Mouse (Mus musculus) thymus, postnatal 0 days (tissue): Measurements from ENCODE around the gene Clic4. TPM values are rescaled to one million over a fixed set of nuclear protein-coding genes. Genes with fewer than 3 reads are reported as not detected.
"Not testable (repeated sequence)": the region's sequence is repeated elsewhere in the genome, so short reads cannot be mapped to it uniquely, and the experiment has no call there.

ENCODE experiments used
- DNase-seq: peaks from one replicate; pipeline ENCODE4 v3.0.0-alpha.2; 2015; ENCODE audit warnings: low spot score
- polyA plus RNA-seq: library from polyadenylated mRNA; unstranded; fragments of >200 nt; fragmentation: Nextera tagmentation; extraction: Ambion mirVana; gene quantifications from 2 replicates; pipeline ENCODE4 v1.2.1, GENCODE M21; 2015

The Clic4 gene
- polyA plus RNA-seq, 1 experiment from 2014 or later: 72.5 TPM

DNA sequence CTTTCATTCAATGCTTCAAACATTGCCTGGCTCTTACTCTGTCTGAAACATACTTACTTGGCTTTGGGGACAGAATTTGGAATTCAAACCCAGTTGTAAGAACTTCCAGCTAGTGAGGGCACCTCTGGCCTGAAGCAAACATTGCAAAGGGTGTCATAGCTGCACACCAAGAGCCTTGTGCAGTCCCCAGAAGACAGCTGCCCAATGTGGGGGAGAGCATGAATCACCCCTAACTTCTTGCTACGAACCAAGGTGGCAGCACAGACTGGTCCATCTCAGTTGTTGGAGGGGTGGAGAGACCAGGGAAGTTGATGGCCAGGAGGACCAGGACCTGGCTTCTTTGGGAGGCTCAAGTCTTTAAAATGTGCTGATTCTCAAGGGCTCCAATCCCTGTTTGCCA is 81.4 kb downstream of the Clic4 start:
- DNase-seq: no peak

DNA sequence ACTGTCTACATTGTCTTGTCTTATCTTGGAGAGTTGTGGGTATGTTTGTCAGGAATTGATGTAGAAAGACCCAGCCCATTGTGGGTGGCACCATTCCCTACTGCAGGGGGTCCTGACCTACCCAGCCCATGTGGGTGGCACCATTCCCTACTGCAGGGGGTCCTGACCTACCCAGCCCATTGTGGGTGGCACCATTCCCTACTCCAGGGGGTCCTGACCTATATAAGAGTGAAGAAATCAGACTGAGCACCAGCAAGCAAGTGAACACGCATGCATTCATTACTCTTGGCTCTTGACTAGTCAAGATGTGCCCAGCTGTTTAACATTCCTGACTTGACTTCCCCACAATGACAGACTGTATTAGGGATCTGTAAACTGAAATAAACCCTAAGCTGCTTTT is 82.2 kb downstream of the Clic4 start:
- no peak for DNase-seq

DNA sequence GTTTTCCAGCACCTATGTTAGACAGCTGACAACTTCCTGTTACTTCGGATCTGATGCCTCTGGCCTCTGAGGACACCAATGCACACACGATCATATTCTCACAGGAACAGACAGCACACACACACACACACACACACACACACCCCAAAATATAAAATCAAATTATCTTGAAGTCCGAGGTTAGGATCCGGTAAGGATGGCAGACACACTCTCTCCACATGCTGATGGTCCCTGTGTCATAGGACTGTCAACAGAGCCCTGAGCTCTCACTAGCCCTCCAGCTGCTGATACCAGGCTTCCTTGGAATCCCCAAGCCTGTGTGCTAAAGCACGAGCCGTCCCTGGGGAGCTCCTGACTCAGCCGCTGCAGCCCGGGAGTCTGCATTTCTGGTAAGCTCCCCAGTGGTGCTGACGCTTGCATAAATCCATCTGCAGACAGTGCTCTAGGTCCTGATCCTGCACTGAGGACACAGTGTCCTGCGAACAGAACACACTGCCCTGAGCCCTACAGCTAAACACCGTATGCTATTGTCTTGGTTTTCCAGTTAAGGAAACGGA is 83.1 kb downstream of the Clic4 start:
- no peak for DNase-seq

DNA sequence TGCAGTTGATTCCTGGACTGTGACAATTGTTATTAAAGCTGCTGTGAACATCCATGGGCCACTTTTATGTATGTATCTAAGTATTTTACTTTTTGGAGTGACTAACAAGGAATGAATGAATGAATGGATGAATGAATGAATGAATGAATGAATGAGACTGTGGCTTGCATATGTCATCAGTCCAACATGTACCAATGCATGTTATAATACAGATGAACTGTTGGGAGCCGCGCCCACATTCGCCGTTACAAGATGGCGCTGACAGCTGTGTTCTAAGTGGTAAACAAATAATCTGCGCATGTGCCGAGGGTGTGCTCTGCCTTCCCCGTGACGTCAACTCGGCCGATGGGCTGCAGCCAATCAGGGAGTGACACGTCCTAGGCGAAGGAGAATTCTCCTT is 88.3 kb downstream of the Clic4 start:
- not testable (repeated sequence) for DNase-seq

GRCm38 (mm10) chr4:135181819-135182218 is 90.8 kb downstream of the Clic4 start:
- no peak for DNase-seq

DNA sequence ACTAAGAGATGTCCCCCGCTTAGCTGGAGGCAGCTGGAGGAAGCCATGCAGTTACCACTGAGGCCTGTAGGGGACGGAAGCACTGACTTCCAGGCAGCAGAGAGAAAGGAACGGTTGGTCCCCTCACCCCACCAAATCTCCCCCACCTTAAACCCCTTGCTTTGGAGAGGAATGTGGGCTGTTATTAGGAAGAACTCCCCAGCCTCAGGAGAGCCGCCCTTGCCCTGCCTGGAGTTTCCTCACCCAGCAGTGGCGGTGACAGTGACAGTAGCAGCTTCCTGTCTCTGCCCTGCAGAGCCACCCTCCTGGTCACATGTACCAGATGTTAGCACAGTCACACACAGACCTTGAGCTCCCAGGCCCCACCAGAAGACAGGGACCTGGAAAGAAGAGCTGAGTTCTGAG is 93.5 kb downstream of the Clic4 start:
- DNase-seq: peak; percentile 72

GRCm38 (mm10) chr4:135177568-135177967 is 95.0 kb downstream of the Clic4 start:
- DNase-seq: no peak

GRCm38 (mm10) chr4:135175406-135176120 is 97.1 kb downstream of the Clic4 start:
- no peak for DNase-seq

GRCm38 (mm10) chr4:135171304-135171875 is 101.2 kb downstream of the Clic4 start:
- no peak for DNase-seq

- DNase-seq: no peak
Observed at GRCm38 (mm10) chr4:135169501-135169900, 103.1 kb downstream of the Clic4 start.

GRCm38 (mm10) chr4:135169096-135169495 is 103.5 kb downstream of the Clic4 start:
- DNase-seq: no peak

DNA sequence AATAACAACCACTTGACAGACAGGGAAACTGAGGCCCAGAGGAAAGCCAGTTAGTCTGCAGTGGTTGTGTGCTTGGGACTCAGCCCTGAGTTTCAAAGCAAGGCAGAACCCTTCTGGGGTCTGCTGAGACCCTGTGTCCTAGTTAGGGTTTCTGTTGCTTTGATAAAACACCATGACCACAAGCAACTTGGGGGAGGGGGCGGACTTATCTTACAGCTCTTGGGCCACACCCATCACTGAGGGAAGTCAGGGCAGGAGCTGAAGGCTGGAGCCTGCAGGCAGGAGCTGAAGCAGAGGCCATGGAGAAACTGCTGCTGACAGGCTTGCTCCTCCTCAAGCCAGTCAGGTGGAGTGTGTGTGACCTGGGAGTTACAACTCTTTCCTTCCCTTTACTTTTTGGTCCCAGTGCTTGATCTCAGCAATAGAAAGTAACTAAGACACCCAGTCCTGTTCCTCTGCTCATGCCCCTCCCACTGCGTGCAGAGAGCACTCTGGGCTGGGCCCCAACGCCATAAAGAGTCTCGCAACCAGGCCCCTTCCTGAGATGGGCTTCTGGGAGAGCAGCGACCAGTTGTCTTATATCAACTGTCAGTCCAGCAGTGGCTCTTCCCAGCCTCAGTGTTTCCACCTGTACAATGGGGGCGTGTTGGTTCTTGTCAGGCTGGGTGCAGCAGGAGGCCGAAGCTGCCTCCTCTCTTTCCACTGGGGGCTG is 104.6 kb downstream of the Clic4 start:
- no peak for DNase-seq

DNA sequence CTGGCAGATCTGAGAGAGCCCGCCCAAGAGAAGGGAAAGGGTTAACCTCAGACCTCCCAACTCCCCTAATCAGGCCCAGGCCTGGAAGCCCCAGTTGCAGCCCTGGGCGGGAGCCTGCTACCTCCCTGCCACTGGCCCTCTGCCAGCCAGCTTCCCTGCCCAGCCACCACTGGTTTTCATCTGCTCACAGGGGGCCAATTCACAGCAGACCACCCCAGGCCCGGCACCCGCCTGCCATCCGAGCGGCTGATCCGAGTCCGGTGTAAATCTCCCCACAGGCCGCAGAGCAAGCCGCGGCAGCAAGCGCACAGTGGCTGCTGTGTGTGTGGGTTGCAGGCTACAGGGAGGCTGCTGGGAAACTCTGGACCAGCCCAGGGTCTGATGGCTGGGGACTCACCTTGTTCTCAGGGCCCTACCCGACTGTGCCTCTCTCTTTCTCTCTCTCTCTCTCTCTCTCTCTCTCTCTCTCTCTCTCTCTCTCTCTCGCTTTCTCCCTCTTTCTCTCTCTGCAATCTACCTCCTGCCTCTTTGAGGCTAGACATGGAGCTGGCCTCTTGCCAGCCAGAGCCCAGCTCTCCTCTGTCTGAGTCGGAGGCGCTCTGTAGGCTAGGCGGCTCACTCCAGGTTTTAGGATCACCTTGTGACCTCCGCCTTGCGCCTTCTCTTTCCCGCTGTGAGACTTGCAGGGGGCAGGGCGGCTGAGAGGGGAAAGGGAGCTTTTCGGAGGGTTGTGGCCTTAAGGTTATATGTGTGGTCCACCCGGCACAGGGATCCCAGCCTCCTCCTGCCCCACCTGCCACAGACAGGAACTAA is 106.0 kb downstream of the Clic4 start:
- DNase-seq: no peak

DNA sequence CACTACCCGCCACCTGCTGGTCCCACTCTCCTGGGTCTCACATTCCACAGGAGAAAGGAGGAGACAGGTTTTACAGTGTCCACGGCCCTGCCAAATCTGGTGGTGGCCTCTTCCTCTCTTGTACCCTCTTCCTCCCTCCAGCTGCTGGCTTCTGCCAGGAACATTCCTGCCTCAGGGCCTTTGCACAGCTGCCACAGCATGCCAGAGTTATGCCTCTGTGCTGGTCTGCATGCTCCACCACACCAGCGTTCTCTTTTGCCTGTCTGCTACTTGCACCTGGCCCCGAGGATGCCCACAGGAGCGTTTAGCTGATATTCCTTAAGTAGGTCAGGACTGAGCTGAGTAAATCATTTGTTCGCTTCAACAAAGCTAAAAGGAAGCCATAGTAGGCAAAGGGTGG is 106.9 kb downstream of the Clic4 start:
- no peak for DNase-seq

Other genes starting within 250 kb of the Clic4 start
- gene Runx3, start 152.2 kb downstream of the Clic4 start, polyA plus RNA-seq: 4.8 and 7.9 TPM in 2 replicates
- gene Srrm1, start 80.5 kb upstream of the Clic4 start, polyA plus RNA-seq: 213 and 259 TPM in 2 replicates
- gene Ncmap, start 125.4 kb upstream of the Clic4 start, polyA plus RNA-seq: 0.27 and 0.61 TPM in 2 replicates
- gene Rcan3, start 161.0 kb upstream of the Clic4 start, polyA plus RNA-seq: 15.4 and 20.8 TPM in 2 replicates
- gene Stpg1, start 222.0 kb upstream of the Clic4 start, polyA plus RNA-seq: 0.55 and 0.93 TPM in 2 replicates
- 6.6 and 7.0 TPM in 2 replicates for gene Nipal3, start 222.2 kb upstream of the Clic4 start, polyA plus RNA-seq